Mouse (Mus musculus): ENCODE measurements at regions not wholly inside any gene's neighbourhood (a gene's known extent, or its start where the extent isn't known, plus 50 kb on each side); places are given as distances from the start of the nearest gene placed in this dataset.

GRCm38 (mm10) chr13:43967516-43967915 is 182.9 kb downstream of the Cd83 start:
- DNase-seq (ENCODE audit: low read depth, low spot score), result peak; percentile 57

GRCm38 (mm10) chr13:43972906-43973305 is 188.3 kb downstream of the Cd83 start:
- no peak for DNase-seq (ENCODE audit: low read depth, low spot score)

GRCm38 (mm10) chr13:43975281-43975680 is 190.7 kb downstream of the Cd83 start:
- DNase-seq (ENCODE audit: low read depth, low spot score), result no peak

DNA sequence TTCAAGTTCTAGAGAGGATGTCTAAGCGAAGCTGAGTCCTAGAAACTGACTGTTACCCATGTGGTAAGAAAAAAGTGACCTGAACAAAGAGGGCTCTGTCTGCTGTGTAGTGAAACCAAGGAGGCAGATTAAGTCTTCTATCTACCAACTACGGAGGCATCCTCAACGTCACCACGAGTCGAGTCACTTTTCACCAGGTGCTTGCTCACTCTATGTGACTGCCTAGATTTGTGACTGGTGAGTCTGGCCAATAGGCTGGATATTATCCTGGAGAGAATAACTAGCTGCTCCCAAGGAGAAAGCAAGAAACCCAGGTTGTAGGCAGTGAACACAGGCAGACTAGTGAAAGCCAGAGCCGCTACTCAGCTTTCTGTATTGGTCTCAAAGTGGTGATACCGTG is 191.2 kb downstream of the Cd83 start:
- DNase-seq (ENCODE audit: low read depth, low spot score), result no peak

DNA sequence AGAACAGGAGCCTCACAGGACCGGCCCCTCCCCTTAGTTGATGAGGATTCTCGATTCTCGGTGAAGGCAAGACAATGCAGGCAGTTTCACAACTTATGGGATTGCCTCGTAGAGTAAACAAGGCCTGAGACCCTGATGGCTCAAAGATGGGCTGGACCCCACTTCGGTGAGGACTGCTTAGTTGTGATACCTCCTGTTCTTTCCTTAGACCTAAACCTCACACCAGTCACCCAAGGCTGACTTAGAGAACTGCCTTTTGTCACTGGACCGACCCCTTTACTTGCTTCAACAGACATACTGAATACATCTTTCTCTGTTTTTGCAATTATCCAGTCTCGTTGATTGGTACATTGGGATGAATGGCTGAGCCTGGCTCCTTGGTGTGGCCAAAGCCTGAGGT is 192.1 kb downstream of the Cd83 start:
- no peak for DNase-seq (ENCODE audit: low read depth, low spot score)

GRCm38 (mm10) chr13:43987338-43987737 is 202.8 kb downstream of the Cd83 start:
- DNase-seq (ENCODE audit: low read depth, low spot score), result no peak

GRCm38 (mm10) chr13:43988421-43988820 is 203.8 kb downstream of the Cd83 start:
- no peak for DNase-seq (ENCODE audit: low read depth, low spot score)

GRCm38 (mm10) chr13:43990281-43991101 is 205.9 kb downstream of the Cd83 start:
- peak; percentile 55 for DNase-seq (ENCODE audit: low read depth, low spot score)

DNA sequence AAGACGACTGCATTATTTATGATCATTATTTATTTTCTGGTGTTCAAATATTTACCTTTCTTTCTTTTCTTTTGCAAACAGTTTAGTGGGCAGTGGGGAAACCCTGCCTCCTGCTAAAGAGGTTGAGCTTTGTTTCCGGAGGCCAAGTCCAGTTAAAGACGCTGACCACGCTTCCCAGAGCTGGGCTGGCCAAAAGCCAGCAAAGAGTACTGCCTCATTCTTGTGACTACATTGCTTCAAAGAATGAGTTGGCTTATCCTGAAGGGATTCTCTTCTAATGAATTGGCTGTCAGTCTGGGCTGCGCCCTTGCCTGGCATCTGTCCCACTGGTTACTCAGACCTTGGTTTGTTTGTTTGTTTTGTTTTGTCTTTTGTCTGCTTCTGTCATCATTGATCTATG is 207.2 kb downstream of the Cd83 start:
- DNase-seq (ENCODE audit: low read depth, low spot score), result peak; percentile 36

- DNase-seq (ENCODE audit: low read depth, low spot score), result no peak
Measured at GRCm38 (mm10) chr13:43992968-43993367, 208.4 kb downstream of the Cd83 start.

GRCm38 (mm10) chr13:43994361-43994760 is 209.8 kb downstream of the Cd83 start:
- no peak for DNase-seq (ENCODE audit: low read depth, low spot score)

GRCm38 (mm10) chr13:43995623-43996022 is 211.0 kb downstream of the Cd83 start:
- DNase-seq (ENCODE audit: low read depth, low spot score), result no peak

GRCm38 (mm10) chr13:44001861-44002545 is 217.4 kb downstream of the Cd83 start:
- DNase-seq (ENCODE audit: low read depth, low spot score), result no peak

DNA sequence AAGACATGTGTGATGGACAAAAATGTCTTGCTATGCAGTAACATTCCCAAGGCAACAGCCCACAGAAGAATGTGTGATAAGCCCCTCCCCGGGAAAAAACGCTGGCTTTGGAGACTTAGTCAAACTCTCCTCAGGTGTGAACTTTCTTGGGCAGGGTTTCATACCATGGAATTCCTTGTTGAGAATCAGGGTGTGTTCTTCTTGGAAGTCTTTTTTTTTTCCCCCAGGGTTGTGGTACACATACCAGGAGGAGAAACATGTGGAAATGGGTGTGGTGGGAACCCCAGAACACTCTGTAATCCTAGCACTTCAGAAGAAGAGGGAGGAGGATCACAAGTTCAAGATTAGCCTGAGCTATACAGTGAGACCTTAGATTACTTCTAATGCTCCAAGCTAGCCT is 228.3 kb downstream of the Cd83 start:
- no peak for DNase-seq (ENCODE audit: low read depth, low spot score)

GRCm38 (mm10) chr13:44018489-44019303 is 234.1 kb downstream of the Cd83 start:
- no peak for DNase-seq (ENCODE audit: low read depth, low spot score)

DNA sequence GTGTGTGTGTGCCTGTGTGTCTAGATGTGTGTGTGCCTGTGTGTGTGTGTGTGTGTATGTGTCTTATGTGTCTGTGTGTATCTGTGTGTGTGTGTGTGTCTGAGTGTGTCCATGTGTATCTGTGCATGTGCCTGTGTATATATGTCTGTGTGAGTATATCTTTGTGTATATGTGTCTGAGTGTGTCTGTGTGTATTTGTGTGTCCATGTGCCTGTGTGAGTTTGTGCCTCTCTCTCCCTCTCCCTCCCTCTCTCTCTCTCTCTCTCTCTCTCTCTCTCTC is 234.7 kb downstream of the Cd83 start:
- no peak for DNase-seq (ENCODE audit: low read depth, low spot score)

DNA sequence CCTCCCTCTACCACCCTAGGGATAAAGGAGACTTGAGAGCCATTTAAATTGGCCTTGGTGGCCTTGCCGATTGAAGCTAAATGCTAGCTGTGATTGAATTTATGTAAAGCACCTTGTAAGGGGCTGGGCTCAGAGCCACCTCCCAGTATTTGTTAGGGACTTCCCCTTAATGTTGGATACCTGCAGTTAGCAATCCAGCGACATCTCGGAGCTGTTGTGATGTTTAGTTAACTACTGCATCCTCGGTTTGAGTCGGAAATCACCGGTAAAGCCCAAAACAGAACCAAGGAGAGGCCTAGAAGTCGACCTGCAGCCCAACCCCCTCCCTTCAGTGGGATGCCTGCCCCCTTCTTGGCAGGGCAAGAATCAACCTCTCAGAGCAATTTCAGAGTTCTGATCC is 236.3 kb downstream of the Cd83 start:
- DNase-seq (ENCODE audit: low read depth, low spot score), result no peak

- no peak for DNase-seq (ENCODE audit: low read depth, low spot score)
Measured at GRCm38 (mm10) chr13:44022106-44022505, 237.5 kb downstream of the Cd83 start.

DNA sequence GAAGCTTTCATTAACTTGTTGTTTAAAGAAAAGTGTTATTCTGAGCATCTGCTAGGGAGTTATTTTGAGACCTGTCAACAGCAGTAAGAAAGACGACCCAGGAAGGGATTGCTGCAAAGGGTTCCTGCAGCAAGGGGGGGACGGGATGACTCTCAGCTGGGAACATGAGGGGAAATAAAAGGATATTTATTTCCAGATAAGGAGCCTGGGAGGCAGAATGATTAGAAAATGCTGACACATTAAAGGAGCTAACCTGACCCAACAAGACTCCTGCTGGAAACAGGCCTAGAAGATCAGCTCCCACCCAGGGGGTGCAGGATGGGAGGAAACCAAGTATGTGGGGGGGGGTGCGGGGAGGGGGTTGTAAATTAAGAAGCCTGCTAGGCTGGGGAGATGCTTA is 240.0 kb downstream of the Cd83 start:
- peak; percentile 30 for DNase-seq (ENCODE audit: low read depth, low spot score)

GRCm38 (mm10) chr13:44026321-44027255 is 242.0 kb downstream of the Cd83 start:
- DNase-seq (ENCODE audit: low read depth, low spot score), result no peak

GRCm38 (mm10) chr13:44028081-44028480 is 243.5 kb downstream of the Cd83 start:
- DNase-seq (ENCODE audit: low read depth, low spot score), result no peak
